Mouse (Mus musculus) spleen, postnatal 14 days (tissue): ENCODE data around the gene Ctnnb1.

Source experiments
- DNase-seq, 2 experiments: peaks; one replicate each; pipeline ENCODE4 v3.0.0; 2021 to 2022; ENCODE audit warnings: low spot score in 2 of 2

The Ctnnb1 gene

DNA sequence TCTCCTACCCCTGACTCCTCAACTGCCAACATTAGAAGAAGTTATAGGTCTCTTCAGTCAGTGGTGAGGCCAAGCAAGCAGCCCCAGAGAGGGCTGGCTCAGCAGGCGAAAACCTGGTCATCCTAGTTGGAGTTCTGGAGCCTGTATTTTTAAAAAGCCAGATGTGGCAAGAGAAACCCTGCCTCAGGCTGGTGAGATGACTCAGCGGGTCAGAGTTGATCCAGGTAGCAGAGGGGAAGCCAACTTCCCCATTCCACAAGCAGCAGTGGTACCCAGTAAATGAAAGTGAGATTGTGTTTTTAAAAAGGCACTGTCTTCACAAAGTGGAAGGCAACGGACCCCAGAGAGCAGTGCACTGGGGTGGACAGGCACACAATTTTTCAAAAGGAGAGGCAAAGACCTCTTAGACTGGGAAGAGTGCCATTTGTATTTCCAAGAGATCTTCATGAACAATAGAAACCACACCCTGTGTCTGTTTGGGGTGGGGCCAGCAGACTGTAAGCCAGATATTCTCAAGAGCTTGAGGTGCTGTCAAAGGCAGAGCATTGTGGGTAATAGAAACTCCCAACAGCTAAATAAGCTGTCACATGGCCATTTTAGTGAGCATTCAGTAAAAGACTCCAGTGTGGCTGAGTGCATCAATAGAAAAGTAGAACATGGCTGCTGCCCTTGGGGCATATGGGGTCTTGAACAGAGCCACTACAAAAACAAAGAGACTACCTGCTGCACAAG is 33.1 kb downstream of the Ctnnb1 start:
- DNase-seq, result no peak

DNA sequence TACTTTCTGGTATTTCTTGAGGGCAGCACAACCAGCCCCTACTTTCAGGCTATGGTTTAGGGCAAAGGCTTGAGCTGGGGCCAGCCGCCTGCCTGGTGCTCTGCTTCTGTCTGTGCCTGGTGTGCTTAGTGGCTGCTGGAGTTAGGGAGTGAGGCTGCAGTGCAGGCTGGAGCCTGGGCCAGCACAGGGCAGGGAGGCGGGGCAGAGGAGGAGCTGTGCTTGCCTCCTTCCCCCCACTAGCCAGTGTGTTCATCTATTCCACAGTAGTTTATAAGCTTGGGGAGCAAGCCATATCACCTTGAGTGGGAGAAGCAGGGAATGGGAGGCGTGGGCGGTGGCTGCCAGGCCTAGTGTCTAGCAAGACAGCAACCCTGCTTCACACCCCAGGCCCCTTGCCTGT is 34.1 kb downstream of the Ctnnb1 start:
- DNase-seq, result no peak

DNA sequence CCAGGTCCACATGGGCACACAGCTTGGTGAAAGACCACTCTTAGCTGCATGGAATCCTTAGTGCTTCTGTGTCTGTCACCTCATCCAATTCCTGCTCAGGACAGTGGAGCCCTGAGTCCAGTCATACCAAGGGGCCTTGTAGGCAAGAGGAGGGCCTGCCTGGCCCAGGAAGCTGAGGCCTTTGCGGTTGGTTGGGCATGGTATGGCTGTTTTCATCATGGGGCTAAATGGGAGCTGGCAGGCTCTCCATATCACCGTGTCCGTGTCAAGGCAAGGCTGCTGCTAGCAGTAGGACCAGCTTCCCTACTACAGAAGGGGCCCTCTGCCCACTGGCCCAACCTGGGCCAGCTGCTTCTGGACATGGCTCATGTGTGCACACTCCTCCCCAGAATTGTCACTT is 34.7 kb downstream of the Ctnnb1 start:
- no peak for DNase-seq

DNA sequence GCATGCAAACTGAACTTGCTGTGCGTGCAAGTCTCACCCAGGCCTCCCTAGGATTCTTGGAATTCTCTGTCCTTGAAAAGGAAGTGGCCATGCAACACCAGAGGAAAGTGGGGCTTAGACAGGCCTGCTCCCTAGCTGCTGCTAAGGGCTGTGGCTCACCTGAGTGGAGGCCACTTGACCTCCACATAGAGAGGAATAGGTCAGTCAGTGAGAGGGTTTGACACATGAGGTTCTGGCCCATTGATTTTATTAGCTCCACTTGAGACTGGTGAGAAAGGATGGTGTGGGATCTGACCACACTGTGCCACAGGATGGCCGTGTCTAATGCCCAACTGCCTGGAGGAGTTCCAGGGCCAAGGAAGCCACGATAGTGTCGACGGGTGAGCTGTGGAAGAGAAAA is 35.2 kb downstream of the Ctnnb1 start:
- no peak for DNase-seq

DNA sequence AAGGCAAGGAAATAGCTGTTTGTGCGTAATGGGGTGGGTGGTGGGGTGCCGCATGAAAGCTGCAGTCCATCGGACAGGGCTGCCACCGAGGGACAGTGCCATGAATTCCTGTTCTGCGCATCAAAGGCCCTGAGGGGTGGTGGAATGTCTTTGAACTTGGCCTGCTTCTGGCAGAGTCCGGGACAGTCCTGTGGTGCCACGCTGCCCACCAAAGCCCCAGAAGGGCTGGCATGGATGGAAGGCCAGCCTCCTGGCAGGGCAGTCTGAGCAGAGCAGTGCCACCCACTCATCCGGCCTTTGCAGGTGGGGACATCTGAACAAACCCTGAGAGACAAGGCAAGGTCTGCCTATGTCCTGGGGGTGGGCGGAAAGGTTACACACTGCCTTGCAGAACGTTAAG is 36.0 kb downstream of the Ctnnb1 start:
- DNase-seq, result no peak

DNA sequence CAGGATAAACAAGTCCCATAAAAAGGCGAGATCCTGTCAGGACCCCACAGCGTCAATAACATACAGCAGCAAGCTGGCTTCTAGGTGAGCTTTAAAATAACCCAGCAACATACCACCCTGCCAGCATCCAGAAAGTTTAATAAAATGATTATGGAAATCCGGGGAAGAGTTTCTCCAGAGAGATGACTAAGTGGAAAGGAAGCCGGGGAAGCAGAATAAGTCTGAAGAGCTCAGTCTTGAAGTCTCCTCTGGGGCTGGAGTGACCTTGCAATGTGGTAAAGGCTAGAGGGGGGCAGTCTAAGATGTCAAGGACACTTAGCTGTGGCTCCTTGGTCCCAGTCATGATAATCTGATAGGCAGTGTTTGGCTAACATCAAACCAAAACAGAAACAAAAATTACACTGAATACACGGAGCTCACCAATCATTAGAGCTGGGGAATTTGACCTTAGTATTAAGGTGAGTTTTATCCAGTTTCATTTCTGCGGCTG is 44.1 kb downstream of the Ctnnb1 start:
- no peak for DNase-seq

DNA sequence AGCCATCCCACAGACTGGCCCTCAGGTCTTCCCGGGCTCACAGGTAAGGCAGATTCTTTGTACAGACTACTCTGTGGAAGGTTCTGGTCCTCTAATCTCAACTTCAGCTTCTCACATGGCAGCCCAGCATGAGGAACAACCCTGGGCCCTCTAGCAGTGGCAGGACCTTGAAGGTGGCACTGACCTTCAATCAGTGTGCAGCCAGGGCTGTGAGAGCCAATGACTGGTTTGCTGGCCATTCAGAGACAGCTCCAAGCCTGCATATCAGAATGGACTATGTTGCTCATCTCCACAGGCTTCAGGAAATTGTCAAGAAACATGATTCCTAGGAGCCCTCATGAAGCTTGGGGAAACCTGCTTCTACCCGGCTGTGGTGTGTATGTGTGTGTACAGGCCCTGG is 45.2 kb downstream of the Ctnnb1 start:
- DNase-seq, result no peak

DNA sequence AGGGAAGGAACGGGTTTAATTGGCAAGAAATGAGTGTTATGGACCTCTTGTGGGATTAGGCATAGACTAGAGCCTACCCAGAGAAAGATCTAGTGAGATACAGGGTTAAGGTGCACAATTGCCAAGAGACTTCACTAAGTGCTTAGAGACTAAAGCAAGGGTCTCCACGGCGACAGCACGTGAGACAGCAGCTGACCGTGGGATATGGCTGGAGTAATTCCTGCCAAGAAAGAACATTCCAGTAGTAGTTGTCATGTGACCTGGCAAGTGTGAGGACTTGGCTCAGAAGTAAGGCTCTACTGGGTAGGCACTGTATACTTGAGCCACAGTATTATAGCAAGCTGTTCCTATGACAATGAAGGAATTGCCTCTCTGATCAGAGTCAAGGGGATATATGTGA is 47.1 kb downstream of the Ctnnb1 start:
- no peak for DNase-seq

DNA sequence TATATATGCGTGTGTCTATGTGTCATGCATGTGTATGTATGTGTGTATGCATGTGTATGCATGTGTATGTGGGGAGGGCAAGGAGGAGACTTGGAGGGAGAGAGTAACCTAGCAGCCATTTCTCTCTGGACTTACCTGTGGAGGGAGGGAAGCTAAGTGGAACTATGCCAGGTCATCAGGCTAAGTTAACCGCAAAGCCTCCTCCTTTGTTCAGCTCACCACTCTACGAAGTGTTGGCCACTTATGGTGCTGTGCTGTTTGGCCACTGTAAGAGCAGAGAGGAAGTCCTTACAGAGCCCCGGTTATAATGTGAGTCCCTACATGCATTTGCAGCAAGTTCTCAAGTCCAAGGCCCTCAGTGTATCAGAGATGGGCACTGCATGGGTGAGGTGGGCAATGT is 47.8 kb downstream of the Ctnnb1 start:
- DNase-seq, result no peak

DNA sequence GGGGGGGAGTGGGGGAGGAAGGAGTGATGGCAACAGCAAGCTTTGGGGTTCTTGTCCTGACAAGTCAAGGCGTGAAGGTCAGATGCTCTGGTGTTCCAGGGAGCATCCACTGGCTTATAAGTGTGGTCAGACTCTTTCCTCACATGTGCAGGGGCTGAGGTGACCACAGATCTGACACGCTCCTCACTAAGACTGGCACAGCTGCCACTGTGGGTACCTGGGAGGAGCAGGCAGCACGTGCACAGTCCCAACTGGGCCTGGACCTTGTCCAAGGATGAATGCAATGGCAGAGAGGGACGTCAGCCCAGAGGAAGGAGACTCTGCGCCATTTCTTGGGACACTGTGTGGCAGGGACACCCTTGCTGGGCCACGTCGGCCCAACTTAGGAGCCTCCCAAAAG is 52.8 kb downstream of the Ctnnb1 start:
- no peak for DNase-seq

DNA sequence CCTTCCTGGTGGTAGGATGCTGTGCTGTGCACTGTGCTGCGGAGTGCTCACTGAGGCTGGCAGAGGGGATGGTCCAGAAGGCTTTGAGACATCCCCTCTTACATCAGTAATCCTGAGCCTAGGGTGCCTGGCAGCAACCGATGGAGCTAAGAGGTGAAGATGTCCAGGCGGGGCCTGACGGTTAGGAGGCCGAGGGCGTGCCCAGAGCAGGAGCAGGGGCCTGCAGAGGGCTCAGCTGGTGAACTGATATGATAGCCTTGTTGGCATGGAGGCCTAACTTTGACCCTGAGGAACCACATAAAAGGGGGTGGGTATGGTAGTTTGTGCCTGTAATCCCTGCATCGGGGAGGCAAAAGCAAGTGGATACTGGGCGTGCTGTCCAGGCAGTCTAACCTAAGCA is 54.8 kb downstream of the Ctnnb1 start:
- no peak for DNase-seq

DNA sequence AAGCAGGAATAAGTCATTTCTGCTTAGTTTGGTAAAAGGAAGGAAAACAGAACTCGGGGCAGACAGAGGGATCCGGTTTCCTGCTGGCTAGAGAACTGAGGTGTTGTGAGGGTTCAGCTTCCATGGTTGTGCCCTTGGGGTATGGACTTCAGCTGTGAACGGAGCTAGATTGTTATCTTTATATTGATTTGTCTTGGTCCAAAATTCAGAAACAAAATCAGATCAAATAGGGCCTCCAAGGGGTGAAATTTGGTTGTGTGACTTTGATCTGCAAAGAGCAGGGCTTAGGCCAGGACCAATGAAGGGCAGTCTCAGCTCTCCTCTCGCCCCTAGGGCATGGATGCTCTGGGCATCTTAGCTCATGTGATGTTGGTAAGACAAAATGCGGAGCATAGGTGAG is 55.5 kb downstream of the Ctnnb1 start:
- no peak for DNase-seq

DNA sequence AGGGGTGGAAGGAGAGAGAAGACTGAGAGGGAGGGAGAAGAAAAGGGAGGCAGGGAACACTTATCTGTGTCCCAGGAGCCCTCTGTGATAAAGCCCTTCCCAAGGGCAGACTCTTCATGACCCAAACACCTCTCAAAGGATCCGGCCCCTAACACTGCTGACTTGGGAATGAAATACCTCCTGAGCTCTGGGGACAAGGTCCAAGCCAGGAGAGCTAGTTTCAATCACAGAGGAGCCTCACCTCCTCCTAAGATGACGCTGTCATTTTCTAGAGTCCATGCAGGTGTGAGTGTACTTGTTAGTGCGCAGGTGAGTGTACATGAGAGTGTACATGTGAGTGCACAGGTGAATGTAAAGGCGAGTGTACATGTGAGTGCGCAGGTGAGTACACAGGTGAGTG is 56.0 kb downstream of the Ctnnb1 start:
- DNase-seq, result no peak

DNA sequence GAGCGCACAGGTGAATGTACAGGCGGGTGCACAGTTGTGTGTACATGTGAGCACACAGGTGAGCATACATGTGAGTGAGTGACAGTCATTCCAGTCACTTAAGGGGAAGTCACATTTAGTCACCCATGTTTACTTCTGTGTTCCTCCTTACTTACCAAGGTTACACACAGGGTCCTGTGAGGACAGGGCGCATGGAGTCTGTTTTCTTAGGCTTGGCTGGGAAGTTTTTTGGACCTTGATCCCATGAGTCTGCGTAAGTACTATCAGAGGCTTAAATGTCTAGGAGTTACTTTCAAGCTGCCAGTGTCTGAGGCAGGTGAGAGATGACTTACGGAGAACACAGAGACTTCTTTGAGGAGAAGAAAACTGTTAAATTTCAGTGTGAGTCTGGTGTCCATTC is 56.5 kb downstream of the Ctnnb1 start:
- no peak for DNase-seq

DNA sequence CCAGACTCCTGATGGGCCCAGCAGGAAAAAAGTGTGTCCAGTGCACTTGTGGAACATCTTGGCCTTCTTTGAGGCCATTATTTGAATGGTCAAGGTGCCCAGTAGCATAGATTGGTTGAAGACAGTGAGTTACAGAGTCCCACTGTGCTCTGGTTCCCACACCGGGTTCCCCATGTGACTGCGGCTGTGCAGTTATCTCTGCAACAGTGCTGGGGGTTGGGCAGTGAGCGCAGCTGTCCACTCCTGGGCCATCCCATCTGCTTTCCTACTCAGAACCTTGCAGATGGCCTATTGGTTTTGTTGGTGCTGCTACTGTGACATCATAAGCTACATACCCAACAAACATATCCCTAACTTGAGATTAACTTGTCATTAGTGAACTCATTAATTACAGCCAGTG is 57.2 kb downstream of the Ctnnb1 start:
- no peak for DNase-seq

DNA sequence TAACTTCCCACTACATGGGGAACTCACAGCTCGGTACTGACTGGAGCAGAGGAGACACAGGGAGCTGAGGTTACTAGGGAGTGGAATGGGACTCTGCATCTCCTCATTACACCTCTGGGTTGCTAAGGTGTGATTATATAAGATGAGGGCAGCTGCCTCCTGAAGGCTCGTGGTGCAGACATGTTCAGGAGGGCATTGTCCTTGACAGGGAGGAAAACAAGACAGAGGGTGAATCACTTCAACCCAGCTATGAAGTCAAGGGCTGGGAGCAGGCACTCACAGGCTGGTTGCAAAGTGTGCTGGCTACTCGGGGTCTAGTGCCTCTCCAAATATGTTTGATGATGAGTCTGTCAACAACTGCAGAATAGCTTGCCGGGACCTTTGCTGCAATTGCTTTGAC is 58.0 kb downstream of the Ctnnb1 start:
- DNase-seq, result no peak

DNA sequence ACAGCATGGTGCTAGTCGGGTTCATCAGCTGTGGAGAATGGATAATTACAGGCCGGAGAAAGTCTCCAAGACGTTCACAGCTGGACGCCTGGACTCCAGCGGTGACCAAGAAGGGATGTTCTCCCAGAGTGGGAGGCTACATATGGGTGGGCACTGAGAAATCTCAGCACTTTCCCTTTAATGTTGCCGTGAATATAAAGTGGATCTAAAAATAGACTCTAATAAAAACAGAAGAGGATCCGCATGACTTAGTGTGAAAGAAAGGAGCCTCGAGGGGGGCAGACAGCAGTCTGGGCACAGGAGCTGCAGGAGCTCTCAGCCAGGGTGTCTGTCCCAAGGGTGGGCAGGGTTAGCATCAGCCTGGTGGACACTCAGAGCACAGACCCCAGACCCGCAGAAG is 59.1 kb downstream of the Ctnnb1 start:
- no peak for DNase-seq

DNA sequence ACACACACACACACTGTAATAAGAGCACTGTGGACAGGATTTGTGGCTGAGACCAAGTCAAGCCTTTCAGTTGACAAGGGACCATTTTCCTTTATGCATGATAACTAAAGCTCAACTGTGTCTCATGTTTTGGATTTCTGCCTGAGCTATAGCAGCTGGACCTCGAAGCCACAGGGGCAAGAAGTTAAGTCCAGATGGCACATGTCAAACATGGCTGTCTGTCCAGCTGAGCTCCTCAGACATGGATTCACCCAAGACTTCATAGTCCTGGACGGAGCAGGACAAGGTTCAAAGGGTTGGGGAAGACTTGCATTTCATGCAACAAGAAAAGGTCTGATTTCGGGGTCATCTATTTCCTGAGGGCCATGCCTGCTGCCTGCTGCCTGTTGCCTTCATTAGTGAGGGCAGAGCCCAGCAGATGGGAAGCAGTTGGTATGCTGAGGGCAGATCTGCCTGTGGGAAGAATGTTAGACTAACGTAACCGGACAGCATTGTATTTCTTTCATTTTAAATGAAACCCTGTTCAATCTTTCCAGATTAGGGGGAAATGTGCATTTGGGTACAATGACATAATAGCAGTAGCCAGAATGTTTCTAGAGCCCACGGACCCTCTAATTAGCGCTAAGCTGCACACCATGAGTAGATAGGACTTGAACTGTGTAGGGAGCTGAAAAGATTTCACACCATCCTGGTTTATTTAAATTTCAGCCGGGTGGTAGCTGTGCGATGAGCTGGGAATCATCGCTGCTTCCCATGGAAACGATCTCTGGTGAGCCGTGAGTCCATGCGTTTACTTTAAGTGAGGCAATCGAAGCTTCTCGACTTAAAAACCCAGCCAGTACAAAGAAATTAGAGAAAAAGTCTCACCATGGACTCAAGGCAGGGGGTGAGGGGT is 61.0 kb downstream of the Ctnnb1 start:
- no peak for DNase-seq

DNA sequence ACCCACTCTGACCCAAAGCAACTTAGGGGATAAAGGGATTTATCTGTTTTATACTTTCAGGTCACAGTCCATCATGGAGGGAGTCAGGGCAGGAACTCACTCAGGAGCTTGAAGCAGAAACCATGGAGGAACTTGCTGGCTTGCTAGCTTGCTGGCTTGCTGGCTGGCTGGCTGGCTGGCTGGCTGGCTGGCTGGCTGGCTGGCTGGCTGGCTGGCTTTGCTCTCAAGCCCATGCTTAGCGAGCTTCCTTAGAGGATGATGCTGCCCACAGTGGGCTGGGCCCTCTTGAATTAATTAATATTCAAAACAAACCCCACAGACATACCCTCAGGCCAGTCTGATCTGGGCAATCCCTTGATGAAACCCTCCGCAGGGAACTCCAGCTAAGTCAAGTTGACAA is 62.8 kb downstream of the Ctnnb1 start:
- no peak for DNase-seq

DNA sequence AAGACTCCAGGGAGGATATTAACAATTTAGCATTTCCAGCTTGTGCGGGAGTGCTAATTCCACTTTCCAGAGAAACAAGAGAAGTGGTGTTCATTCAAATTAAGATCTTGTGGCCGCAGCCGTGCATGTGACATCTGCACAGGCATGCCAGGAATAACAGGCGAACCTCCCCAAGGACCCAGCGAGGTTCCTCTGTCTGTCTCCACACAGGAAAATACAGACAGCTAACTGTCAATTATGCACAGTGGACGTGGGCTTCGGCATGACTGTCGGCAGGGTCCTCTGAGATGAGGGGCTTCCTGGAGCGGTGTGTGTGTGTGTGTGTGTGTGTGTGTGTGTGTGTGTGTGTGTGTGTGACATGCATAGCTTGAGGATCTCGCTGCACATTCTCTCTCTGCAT is 64.0 kb downstream of the Ctnnb1 start:
- DNase-seq, result no peak

DNA sequence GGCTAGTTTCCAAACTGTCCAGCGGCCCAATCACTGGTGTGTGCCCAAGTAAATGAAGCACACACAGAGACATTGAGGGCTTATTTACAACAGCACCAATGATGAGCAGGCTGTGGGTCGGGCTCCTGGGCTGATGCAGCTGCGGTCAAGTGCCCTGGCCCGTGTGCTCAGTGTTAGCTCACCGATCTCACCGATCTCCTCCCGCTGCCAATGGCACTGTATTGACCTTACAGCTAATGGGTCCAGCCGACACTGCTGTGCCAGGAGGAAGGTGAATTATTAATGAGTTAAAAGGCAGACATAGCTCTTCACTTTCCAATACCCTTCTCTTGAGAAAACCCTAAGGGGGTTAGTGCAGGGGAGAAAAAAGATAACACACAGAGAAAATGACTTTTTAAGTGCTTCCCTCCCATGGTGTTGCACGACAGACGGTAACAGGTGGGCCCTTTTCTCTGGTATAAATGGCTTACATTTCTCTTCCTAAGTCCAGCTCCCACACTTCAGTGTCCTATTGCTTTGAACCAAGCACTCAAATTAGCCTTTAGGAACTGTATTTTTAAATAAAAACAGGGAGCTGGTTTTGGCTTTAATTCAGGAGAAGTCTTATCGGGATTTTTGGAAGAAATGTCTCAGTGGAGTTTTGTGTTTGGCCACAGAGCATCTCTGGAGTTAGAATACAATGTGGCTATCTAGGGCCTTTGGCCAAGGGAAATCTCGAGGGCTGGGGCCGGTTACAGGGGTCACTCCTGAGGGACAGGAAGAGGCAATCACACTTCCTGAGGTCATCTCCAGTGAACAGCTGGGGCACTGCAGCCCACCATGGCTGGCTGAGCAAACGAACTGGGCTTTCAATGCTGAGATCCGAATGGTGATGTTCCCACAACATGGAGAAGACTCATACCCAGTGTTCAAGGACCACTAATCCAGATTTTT is 65.5 kb downstream of the Ctnnb1 start:
- no peak for DNase-seq

DNA sequence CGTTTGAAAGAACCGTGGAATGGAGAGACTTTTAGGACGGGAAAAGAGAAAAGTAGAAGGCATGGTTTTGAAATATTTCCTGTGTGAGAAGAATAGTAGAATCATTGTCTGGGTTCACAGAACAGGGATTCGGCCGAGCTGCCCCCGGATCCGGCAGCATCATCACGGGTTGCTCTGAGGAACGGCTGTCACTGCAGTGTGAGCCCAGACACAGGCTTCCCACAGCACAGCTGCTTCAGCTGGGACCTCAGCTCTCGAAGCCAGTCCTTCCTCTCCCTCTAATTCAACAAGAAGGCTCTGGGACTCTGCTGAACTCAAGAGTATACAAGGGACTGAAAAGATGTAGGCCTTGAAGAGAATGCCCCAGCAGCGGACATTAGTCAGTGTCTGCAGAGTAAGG is 69.7 kb downstream of the Ctnnb1 start:
- no peak for DNase-seq
